Mouse (Mus musculus) spleen, postnatal 36 days (tissue): ENCODE data around the gene Kctd15.

Experiments used
- DNase-seq, 2 experiments: peaks; one replicate each; pipeline ENCODE4 v3.0.0; 2022; ENCODE audit warnings: low spot score in 2 of 2, mixed read lengths in 1 of 2

Kctd15 gene

DNA sequence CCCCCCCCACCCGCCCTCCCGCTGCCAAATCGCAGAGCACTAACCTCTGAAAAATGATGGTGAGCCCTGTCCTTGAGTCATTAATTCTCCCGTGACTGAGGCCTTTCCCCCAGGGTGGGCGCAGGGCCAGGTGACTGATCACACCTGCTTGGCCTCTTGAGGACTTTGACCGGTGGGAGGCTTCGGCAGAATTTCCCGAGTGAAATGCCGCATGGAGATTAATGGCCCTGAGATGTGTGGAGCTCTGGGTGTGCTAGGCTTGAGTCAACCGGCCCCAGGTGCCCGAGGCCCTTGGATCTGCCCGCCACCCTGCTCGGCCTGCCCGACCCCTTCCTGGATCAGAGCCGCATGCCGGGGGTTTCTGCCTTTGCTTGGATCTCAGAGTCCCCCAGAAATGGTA is 11.3 kb upstream of the Kctd15 start:
- DNase-seq = no peak

DNA sequence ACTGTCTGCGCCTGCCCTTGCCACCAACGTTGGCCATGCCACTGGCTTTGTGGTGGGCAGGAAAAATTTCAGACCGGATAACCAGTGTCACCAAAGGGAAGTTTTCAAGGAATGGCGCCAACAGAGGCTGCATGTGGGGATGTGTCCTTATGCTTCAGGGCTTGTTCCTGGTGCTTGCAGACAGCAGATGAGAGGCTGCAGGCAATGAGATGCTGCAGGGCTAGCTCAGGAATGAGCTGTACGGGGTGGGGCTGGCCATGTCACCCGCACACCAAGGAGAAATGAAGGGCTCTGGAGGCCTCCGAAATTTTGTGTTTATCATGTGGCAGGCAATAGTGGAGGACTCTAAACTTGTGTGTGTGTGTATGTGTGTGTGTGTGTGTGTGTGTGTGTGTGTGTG is 6.6 kb upstream of the Kctd15 start:
- DNase-seq = no peak

DNA sequence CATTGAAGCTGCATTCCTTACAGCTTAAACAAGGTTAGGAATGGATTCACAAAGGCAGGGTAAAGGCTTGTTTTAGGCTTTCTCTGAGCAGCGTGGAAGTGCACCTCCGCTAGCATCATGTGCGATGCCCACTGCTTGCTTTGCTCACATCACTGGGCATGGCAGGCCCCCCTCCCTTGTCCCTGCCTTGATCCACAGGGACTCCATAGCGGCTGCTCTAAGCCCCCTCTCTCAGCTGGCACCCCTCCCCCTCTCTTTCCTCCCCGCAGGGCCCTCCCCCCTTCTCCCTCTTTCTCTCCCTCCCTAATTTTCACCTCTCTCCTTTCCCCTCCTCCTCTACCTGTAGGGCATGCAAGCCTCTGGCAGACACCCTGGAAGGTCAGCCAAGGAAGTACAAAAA is 5.7 kb upstream of the Kctd15 start:
- no peak for DNase-seq

DNA sequence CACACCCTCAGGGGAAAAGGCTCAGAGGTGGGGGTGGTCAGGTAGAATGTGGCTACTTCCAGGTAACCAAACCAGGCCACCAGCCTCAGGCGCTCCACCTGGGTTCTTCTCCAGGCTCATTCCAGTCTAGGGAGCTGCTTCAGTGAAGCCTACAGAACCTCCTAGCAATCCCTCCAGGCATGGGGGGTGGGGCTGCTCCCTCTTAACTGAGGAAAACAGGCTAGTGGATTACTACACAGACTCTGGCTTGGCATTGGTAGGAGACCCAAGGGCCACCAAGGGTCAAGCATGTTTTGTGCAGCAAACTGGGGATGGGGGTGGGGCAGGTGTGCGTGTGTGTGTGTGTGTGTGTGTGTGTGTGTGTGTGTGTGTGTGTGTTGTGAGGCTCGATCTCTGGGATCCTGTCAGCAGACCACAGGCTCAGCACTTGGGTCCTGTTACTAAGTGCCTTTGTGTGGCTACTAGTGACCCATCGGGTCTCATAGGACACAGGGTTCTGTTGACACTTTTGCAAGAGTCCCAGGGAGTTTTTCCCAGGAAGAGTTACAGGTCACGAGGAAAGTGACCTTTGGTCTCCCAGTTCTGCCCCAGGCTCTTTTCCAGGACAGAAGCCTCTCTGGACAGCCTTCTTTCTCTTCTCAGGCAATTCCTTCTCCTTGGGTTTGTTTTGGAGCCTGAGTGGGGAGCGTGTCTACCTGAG is 3.0 kb upstream of the Kctd15 start:
- no peak for DNase-seq

DNA sequence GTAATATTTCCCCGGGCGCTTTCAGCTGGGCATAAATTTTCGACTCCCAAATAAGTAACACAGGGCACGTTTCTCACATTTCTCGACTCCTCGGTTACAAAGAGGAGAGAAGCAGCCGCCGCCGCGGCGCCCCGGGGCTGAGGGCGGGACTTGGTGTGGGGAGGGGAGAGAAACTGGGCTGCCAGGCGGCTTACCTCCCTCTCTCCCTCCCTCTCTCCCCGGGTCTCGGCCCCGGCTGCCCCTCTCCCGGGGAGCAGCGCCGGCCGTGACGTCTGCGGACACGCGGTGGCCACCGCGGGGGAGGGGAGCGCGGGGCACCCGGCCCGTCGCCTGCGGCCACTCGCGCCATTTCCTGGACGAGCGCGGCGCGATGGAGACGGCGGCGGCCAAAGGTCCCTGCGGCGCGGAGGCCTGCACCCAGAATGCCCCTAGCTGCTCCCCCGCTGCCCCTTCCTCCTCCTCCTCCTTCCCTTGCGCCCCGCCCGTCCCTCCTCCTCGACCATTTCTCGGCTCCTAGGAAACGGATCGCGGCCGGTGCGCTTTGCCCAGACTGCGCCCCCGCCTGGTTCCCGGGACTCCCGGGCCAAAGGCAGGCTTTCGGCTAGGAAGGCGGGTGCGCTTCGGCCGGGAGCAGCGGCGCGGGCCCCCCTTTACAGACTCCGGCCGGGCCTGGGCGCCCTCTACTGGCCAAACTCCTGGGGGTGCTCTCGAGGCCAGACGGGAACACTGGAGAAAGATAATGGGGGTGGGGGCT is 1.3 kb downstream of the Kctd15 start:
- peak; percentile 38 to 43 for DNase-seq

DNA sequence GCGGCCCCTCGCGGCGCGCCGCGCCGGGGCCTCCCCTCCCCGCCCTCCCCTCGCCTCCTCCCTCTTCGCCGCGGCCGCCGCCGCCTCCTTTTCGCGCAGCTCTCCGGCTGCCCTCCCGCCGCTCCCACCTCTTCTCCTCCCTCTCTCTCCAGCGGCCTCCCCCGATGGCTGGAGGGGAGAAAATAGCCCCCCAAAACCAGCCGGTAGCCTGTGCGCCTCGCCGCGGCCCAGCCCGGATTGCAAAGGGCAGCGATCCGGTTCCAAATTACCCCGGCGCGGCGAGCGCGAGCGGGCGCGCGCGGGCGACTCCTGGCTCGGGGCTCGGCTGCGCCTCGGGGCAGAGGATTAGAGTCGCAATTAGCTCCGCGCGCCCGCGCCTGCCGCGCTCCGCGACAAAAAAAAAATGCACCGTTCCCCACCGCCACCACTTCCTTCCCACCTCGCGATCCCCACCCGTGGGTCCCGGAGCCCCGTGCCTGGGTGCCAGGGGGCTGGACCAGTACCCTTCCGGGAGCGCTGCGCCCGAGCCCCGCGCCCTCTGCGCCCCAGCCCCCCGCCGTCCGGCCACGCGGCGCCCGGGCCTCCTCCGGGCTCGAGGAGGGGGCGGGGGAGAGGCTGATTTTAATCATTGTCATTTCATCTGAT is 2.0 kb downstream of the Kctd15 start:
- no peak for DNase-seq

DNA sequence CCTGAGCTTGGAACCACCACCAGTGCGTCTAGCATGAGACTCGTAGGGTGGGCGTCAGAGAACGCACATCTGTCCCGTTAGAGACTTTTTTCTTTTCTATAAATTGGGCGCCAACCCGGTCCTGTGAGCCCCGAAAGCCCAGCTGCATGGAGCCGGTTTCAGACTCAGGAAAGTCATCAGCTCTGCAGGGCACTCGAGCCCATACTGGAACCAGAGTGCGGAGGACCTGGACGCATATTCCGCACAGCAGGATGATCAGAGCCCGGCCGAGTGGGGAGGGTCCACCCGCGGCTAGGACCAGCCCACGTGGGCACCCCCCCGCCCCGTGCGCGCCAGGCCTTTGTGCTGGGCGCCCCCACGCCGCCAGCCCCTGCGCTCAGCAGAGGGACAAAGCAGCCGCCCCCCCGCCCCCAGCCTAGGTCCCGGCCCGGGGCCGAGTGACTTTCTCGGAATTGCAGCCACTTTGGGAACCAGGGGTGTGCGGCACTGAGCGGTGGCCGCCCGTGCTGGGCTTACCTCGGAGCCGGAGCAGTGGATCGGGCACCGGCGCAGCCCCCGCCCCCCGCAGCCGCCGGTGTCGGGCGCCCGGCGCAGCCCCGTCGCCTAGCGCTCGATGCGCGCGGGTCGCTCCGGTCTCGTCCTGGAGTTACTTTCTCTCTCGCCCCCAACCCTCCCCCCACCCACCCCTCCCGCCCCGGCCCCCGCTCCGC is 2.6 kb downstream of the Kctd15 start:
- DNase-seq = no peak

DNA sequence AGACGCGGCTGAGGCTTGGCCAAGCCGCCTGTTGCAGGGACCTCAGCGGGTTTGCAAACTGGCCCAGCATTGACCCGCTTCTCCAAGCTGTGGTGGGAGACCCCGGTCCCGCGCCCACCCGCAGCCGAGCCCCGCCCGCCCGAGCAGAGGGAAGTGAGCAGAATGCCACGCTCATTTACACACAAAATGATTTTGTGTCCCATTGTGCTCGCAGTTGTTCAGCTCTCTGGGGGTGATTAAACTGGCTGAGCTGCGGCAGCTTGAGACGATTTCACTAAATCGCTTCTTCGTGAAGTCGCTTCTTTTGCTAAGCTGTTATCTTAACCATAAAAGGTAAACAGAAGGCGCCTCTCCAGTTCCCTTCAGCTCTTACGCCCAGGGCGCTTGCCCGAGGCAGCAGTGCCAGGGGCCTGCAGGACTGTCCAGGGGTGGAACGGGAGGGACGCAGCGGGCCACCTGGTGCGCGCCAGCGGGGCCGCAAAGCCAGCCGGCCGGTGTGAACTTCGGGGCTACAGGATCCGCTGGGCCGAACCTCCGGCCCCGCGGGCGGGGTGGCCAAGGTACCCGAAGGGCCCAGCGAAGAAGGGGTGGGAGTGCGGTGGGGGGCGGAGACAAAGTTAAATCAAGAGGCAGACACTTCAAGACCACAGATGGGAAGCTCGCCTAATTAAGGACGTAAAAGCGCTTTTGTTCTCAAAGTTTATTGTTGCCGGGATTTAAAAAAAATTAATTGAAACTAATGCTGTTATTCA is 3.6 kb downstream of the Kctd15 start:
- no peak for DNase-seq

DNA sequence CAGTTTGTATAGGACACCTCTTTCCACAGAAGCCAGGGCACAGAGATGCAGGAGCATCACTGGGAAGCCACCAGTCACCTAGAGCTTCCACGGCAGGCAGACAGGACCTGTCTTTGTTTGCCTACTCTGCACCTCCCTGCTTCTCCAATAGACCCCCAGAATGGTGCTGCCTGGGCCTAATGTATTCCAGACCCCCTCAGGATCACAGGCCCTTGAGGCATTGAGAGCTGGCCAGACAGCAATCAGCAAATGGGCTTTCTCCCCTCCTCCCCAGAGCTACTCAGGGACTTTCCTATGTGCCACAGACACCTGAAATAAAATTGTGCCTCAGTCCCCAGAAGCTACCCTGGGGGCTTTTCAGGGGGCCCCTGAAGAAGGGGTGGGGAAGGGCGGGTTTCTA is 5.2 kb downstream of the Kctd15 start:
- no peak for DNase-seq

DNA sequence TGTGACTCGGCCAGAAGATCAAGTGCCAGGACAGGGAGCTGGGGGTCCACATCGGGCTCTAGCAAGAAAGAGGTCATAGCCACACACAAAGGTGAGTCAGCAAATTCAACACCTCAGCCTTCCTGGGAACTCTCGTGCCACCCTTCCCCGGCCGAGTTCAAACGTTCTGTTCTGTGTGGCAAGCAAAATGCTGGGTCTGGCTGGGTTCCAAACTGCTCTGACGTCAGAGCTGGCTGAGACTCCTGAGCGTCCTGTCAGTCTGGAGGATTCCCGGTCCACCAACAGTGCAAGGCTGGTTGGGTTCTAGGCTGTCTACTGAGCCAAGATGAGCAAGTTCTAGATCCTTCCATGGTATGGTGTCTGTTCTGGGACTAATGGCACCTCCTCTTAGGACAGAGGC is 9.5 kb downstream of the Kctd15 start:
- no peak for DNase-seq

DNA sequence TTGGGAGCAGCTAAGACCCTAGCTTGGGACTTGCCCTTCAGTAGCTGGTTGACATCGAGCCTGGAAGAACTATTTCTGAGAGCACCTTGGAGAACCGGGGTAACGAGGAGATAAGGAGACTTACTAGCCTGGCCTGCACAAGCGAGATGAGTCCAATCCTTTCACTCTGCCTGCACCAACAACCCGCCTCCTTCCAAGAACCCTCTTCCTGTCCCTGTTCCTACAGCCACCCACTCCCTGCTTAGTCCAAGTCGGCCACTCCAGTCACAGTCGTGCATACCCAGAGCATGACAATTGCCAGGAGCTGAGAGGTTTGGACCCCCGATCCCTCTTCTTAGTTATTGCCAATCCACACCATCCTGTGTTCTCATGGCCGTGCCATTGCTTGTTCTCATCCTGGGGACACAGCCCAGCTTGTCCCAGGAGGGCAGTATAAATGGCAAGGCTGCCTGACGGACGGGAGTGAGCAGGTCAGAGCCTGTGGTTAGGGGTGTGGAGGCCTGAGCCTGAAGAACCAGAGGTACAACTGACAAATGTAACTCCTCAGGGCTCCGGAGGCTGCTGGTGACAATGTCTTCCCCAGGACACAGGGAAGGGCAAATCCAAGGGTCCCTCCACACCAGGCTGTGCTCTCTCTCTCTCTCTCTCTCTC is 10.3 kb downstream of the Kctd15 start:
- no peak for DNase-seq

DNA sequence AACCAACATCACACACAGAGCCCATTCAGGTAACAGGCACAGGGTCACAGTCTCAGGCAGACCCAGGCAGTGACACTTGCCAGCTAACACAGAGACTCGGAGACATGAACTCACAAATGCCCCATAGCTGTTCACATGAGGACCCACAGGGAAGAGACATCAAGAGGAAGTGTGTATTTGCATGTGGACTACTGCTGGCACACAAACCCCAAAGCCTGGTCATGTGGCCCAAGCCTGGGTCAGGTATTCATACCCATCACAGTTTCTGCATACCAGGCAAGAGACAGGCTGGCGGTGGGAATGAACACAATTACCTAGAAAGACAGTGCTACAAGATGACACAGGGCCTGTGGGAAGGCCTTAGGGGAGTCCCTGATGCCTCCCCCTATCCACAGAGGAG is 10.9 kb downstream of the Kctd15 start:
- DNase-seq = no peak

DNA sequence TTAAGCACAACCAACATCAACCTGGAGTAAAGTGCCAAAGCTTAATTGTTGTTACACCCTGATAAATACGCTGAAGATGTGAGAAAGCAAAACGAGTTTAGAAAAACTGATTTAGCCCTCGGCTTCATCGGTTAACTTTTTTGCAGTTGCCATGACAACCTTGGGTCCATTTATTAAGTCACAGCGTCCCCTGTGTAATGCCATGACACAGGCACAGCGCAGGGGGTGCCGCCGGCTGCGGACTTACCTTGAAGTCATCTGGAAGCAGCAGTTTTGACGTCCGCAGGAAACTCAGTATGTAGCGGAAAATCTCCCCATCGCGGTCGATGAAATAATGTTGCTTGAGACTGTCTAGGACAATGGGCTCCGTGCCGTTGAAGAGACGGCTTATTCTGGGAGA is 11.9 kb downstream of the Kctd15 start:
- DNase-seq = no peak

DNA sequence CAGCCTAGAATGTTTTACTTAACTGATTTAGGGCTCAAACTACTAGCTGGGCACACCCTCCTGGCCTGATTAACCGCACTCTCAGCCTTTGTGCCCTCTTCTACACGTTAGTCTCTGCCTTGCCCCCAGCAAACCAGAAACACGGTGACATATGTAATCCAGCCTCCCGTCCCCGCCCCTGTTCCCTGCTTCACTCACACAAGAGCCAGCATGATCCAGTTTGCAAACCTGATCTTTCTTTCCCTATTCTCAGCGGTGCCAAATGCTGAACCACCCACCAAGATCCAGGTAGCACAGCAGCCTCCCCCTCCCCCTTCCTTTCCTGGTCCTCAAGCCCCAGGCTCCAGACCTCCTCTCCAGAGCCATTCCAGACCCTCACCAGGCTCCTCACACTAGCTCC is 13.2 kb downstream of the Kctd15 start:
- DNase-seq = no peak

DNA sequence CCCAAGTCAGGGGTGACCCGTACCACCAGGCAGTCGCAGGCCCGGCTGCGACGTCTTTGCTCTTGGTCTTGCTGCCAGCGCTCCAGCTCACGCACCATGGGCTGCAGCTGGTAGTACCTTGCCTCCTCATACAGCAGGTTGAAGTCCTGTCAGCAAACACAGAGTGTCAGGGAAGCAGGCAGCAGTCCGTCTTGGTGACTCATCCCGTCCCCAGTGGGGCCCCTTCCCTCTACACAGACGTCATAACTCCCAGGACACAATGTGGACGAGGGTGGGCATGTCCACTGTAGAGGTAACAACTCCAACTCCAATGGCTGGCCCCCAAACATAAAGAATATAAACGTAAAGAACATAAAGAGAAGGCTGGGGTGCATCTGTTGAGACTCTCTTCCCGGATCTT is 14.6 kb downstream of the Kctd15 start:
- DNase-seq = no peak

DNA sequence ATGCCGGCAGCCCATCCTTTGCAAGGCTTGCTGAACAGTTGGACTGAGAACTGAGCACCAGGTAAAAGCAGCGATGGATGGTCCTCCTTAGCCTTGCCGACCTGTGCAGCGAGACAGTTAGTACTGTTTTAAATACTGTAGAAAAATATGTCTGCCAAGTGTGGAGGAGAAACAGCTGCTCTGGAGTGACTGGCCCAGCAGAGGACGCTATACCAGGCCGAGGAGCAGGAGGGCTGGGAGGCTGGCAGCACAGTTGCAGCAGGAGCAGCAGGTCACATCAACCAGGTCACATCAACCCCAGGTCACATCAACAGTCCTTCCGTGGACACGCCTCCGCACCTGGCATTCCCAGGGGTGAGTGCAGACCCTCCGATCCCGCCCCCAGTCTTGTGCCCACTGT is 16.7 kb downstream of the Kctd15 start:
- no peak for DNase-seq

DNA sequence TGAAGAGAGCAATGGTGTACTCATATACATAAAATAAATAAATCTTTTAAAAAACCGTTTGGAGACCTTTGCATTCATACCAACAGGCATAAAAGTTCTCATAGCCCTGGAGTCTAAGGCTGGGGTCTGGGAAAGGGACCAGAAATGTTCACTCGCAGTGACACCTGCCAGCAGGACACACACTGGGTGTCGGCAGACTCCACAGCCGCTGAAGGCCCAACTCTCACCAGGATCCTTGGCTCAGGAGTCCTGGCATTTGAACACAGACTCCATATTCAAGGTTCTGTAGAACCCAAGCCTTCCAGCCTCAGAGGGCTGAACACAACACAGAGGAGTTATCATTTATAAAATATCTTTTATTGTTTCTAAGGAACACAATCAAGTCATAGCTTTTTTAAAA is 19.9 kb downstream of the Kctd15 start:
- no peak for DNase-seq

DNA sequence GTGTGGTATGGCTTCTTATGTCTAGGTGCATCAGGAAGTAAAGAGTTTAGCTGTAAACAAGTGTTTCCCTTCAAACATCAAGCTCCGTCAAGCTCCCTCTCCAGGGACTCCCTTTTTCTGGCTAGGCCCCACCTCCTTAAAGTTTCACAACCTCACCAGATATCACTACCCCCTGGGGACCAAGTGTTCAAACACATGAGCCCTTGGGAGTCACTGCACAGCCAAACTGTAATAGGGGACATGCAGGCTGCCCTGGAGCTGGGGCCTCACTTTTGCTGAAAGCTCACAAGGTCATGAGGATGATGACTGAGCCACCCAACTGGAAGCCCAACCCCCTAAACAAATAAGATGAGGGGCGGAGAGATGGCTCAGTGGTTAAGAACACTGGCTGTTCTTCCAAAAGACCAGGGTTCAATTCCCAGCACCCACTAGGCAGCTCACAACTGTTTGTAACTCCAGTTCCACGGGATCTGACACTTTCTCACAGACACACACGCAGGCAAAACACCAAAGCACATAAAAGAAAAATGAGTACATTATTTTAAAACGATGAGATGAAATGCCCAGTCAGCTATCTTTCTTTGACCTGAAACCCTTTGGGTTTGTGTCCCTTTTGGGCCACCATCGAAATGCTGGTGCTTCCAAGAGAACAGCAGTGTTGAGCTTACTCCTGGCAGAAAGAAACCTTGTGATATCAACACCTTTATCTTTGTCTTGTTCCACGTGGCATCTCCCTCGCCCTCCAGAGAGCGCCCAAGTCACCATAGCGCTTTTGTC is 23.4 kb downstream of the Kctd15 start:
- DNase-seq = no peak

DNA sequence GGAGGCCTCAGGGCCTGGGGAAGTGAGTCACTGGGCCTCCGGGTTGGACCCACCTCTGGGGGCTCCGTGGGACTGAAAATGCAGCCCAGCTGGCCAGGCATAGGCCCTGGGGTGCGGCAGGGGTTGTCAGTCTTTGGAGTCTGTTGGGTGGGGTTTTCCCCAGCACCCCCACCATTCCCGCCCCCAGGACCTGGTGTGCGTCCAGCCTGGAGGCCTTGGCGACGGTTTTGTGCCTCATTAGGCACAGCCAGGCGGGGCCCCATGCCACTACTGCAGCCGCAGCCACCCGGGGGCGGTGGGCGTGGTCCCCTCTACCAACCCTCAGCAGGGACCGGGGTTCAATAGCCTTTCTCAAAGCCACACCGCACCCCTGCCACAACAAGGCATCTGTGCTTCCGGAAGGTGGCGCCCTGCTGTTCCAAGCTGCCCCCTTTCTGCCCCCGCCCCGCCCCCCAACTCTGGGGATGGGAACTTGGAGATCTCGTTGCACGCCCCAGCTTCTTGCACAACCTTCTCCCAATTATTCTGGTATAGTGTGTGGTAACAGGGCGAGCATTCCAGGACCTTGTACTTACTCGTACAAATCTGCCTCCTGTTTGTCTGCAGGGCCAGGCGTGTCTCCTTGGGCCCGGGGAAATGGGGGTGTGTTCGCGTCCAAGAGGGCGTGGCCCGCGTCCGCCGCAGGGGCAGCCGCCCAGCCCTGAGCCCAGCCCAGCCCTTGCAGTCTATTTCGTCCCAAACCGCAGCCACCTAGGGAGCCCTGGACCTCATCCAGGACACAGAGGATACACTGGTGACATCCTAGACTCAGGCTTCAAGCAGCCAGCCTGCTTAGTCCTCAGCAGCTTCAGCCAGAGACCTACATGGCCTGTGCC is 26.1 kb downstream of the Kctd15 start:
- peak; percentile 24 to 30 for DNase-seq
